Mouse (Mus musculus) cortical plate, adult 2 months (tissue): Measurements from ENCODE around the gene Gm29609. TPM values are rescaled to one million over a fixed set of nuclear protein-coding genes. Genes with fewer than 3 reads are reported as not detected.
A peak's percentile ranks its signal among the peaks of the same experiment; 100 is the strongest.

Experiments
- H3K27ac ChIP-seq: fragments of 200-500 bp; 2 replicates; pipeline ENCODE4 v1.5.1; 2012; ENCODE audit warnings: low read length, control low read depth, inconsistent platforms; ENCODE audit not compliant: insufficient read depth
- H3K4me1 ChIP-seq: fragments of 200-500 bp; 2 replicates; pipeline ENCODE4 v1.6.1; 2011; ENCODE audit warnings: low read length; ENCODE audit not compliant: control insufficient read depth, insufficient read depth
- H3K4me3 ChIP-seq: fragments of 200-500 bp; 2 replicates; pipeline ENCODE4 v1.5.1; 2011; ENCODE audit warnings: mild to moderate bottlenecking, low read length, control low read depth; ENCODE audit not compliant: insufficient read depth
- CTCF ChIP-seq: fragments of 200-500 bp; IDR thresholded peaks from 2 replicates; pipeline ENCODE4 v1.5.1; 2011; ENCODE audit warnings: mild to moderate bottlenecking, control low read depth, low read length; ENCODE audit not compliant: insufficient read depth; ENCODE audit errors: extremely low read depth
- POLR2A ChIP-seq: fragments of 200-500 bp; IDR thresholded peaks from 2 replicates; pipeline ENCODE4 v1.6.1; 2011; ENCODE audit warnings: mild to moderate bottlenecking, low read length, control low read depth; ENCODE audit not compliant: insufficient read depth; ENCODE audit errors: extremely low read depth
- polyA plus RNA-seq: library from polyadenylated mRNA; depleted of rRNA; stranded (reverse); fragments of >200 nt; gene quantifications from 2 replicates; pipeline ENCODE4 v1.2.3, GENCODE M21; 2012; rRNA removed

Gm29609 gene
- polyA plus RNA-seq, 1 experiment = 2.8 TPM

- H3K27ac ChIP-seq = no peak overlapping the region
- peak overlapping the region; percentile 3; the same call in 1 of the 2 replicates for H3K4me3 ChIP-seq
- no peak for TF ChIP-seq CTCF
- TF ChIP-seq POLR2A = no peak
- no peaks in the 10 kb centered on the region for H3K4me1 ChIP-seq
Measured at GRCm38 (mm10) chr5:31094799-31095691, 84.7 kb downstream of the Gm29609 start.

Other genes starting within 250 kb of the Gm29609 start
- gene Cgref1, start 234.3 kb downstream of the Gm29609 start, polyA plus RNA-seq = 25.2 and 26.3 TPM in 2 replicates
- 183 and 209 TPM in 2 replicates for gene Preb, start 219.6 kb downstream of the Gm29609 start, polyA plus RNA-seq
- 0.23 and 0.30 TPM in 2 replicates for gene Tcf23, start 211.2 kb downstream of the Gm29609 start, polyA plus RNA-seq
- 186 and 189 TPM in 2 replicates for gene Atraid, start 131.6 kb downstream of the Gm29609 start, polyA plus RNA-seq
- gene Slc5a6, start 131.0 kb downstream of the Gm29609 start, polyA plus RNA-seq = 32.5 and 34.9 TPM in 2 replicates
- gene Cad, start 125.1 kb downstream of the Gm29609 start, polyA plus RNA-seq = 13.4 and 14.1 TPM in 2 replicates
- not detected in 2 replicates for gene Dnajc5g, start 73.6 kb downstream of the Gm29609 start, polyA plus RNA-seq
- gene Slc30a3, start 71.7 kb downstream of the Gm29609 start, polyA plus RNA-seq = 185 and 189 TPM in 2 replicates
- gene Trim54, start 63.2 kb downstream of the Gm29609 start, polyA plus RNA-seq = 0.21 TPM in 1 of 2 replicates, not detected in the other
- gene Ucn, start 41.1 kb downstream of the Gm29609 start, polyA plus RNA-seq = 0.91 and 0.92 TPM in 2 replicates
- gene Mpv17, start 25.7 kb downstream of the Gm29609 start, polyA plus RNA-seq = 96.7 and 102 TPM in 2 replicates
- gene Gtf3c2, start 233 bp upstream of the Gm29609 start, polyA plus RNA-seq = 86.8 and 92.3 TPM in 2 replicates
- 87.6 and 90.6 TPM in 2 replicates for gene Snx17, start 13.3 kb upstream of the Gm29609 start, polyA plus RNA-seq
- 62.7 and 66.2 TPM in 2 replicates for gene Eif2b4, start 13.5 kb upstream of the Gm29609 start, polyA plus RNA-seq
- gene Zfp513, start 22.4 kb upstream of the Gm29609 start, polyA plus RNA-seq = 38.1 and 42.1 TPM in 2 replicates
- 79.8 and 82.8 TPM in 2 replicates for gene Ppm1g, start 40.8 kb upstream of the Gm29609 start, polyA plus RNA-seq
- 105 and 108 TPM in 2 replicates for gene Nrbp1, start 61.0 kb upstream of the Gm29609 start, polyA plus RNA-seq
- gene Gm9970, start 61.3 kb upstream of the Gm29609 start, polyA plus RNA-seq = not detected in 2 replicates
- 3.9 and 4.0 TPM in 2 replicates for gene Krtcap3, start 71.8 kb upstream of the Gm29609 start, polyA plus RNA-seq
- 75.1 and 80.4 TPM in 2 replicates for gene Ift172, start 111.2 kb upstream of the Gm29609 start, polyA plus RNA-seq
- gene Fndc4, start 116.2 kb upstream of the Gm29609 start, polyA plus RNA-seq = 172 and 184 TPM in 2 replicates
- 0.53 and 0.98 TPM in 2 replicates for gene Gckr, start 117.5 kb upstream of the Gm29609 start, polyA plus RNA-seq